Mouse (Mus musculus) olfactory bulb, adult 2 months (tissue): ENCODE measurements around the gene Smpd4. TPM values are rescaled to one million over a fixed set of nuclear protein-coding genes. Genes with fewer than 3 reads are reported as not detected.

Source experiments
- H3K27ac ChIP-seq: fragments of 200-500 bp; 2 replicates; pipeline ENCODE4 v1.5.1; 2012; ENCODE audit warnings: low read depth, low read length; ENCODE audit not compliant: insufficient read depth
- H3K4me1 ChIP-seq: fragments of 200-500 bp; 2 replicates; pipeline ENCODE4 v1.6.1; 2012; ENCODE audit warnings: low read length; ENCODE audit not compliant: control insufficient read depth, insufficient read depth
- H3K4me3 ChIP-seq: fragments of 200-500 bp; 2 replicates; pipeline ENCODE4 v1.5.1; 2012; ENCODE audit warnings: mild to moderate bottlenecking, low read depth, low read length, moderate library complexity; ENCODE audit not compliant: insufficient read depth
- CTCF ChIP-seq: fragments of 200-500 bp; IDR thresholded peaks from 2 replicates; pipeline ENCODE4 v1.5.1; 2012; ENCODE audit warnings: low read depth, mild to moderate bottlenecking, low read length, moderate library complexity; ENCODE audit not compliant: insufficient read depth
- POLR2A ChIP-seq: fragments of 200-500 bp; IDR thresholded peaks from 2 replicates; pipeline ENCODE4 v1.6.1; 2012; ENCODE audit warnings: mild to moderate bottlenecking, low read depth, low read length, moderate library complexity; ENCODE audit not compliant: insufficient read depth
- polyA plus RNA-seq: library from polyadenylated mRNA; stranded (reverse); fragments of >200 nt; gene quantifications from 2 replicates; pipeline ENCODE4 v1.2.4, GENCODE M21; 2012; ENCODE audit warnings: low replicate concordance; ENCODE audit not compliant: missing spikeins, insufficient read depth, insufficient read length

Smpd4 gene
- polyA plus RNA-seq, 1 experiment: not detected

- TF ChIP-seq CTCF (no peak), POLR2A (no peak)
- no peak overlapping the region for H3K4me3 ChIP-seq
- H3K27ac ChIP-seq: no peak overlapping the region
- no peaks in the 10 kb centered on the region; the same call in 1 of the 2 replicates for H3K4me1 ChIP-seq
Measured at GRCm38 (mm10) chr16:17669886-17670285, 50.7 kb downstream of the Smpd4 start.

Other genes starting within 250 kb of the Smpd4 start
- not detected in 2 replicates for gene Snap29, start 213.4 kb upstream of the Smpd4 start, polyA plus RNA-seq
- gene Pi4ka, start 213.0 kb upstream of the Smpd4 start, polyA plus RNA-seq: 511 TPM in 1 of 2 replicates, not detected in the other
- gene Crkl, start 167.4 kb upstream of the Smpd4 start, polyA plus RNA-seq: not detected in 2 replicates
- gene Aifm3, start 129.7 kb upstream of the Smpd4 start, polyA plus RNA-seq: not detected in 2 replicates
- gene Lztr1, start 110.7 kb upstream of the Smpd4 start, polyA plus RNA-seq: not detected in 2 replicates
- not detected in 2 replicates for gene Thap7, start 88.2 kb upstream of the Smpd4 start, polyA plus RNA-seq
- not detected in 2 replicates for gene Lrrc74b, start 58.1 kb upstream of the Smpd4 start, polyA plus RNA-seq
- gene P2rx6, start 57.5 kb upstream of the Smpd4 start, polyA plus RNA-seq: not detected in 2 replicates
- gene Slc7a4, start 36.1 kb upstream of the Smpd4 start, polyA plus RNA-seq: not detected in 2 replicates
- not detected in 2 replicates for gene Ccdc74a, start 27.1 kb downstream of the Smpd4 start, polyA plus RNA-seq
- not detected in 2 replicates for gene Med15, start 113.5 kb downstream of the Smpd4 start, polyA plus RNA-seq
- not detected in 2 replicates for gene Klhl22, start 140.3 kb downstream of the Smpd4 start, polyA plus RNA-seq
- not detected in 2 replicates for gene Scarf2, start 177.9 kb downstream of the Smpd4 start, polyA plus RNA-seq
- not detected in 2 replicates for gene B830017H08Rik, start 213.8 kb downstream of the Smpd4 start, polyA plus RNA-seq
- gene Car15, start 219.0 kb downstream of the Smpd4 start, polyA plus RNA-seq: not detected in 2 replicates